In genomic region chr12:26783800-26784199, GRCm38 (mm10) we compare ENCODE assay signal across 24 mouse cellular contexts.
DNase-seq lines count a peak whose midpoint lies in the region; ATAC-seq lines count a peak whose summit lies in the region.
"Had no signal": no experiment of that assay in that cellular context is flagged by ENCODE, and none has a peak within 500 bp of the region (broad histone marks: within the 10 kb centered on the region; RNA-seq: fewer than 3 reads in every experiment).

No protein-coding gene starts in this region.

- H3K4me1 ChIP-seq in forebrain, embryonic 13.5 days: peaks cover 7% of the 10 kb centered on the region
- H3K4me1 ChIP-seq in forebrain, embryonic 10.5 days: peaks cover 7% of the 10 kb centered on the region; the same call in 1 of the 2 replicates
- H3K4me1 ChIP-seq: heart, embryonic 12.5 days had no signal

- H3K27me3 ChIP-seq in forebrain, embryonic 13.5 days: no peaks in the 10 kb centered on the region
- H3K27me3 ChIP-seq in forebrain, embryonic 10.5 days (ENCODE audit: poor library complexity, severe bottlenecking): no peaks in the 10 kb centered on the region
- H3K27me3 ChIP-seq: heart, embryonic 12.5 days; heart, embryonic 15.5 days had no signal

- no peak for DNase-seq in forebrain, embryonic 10.5 days (ENCODE audit: extremely low spot score, low spot score)
- peak; percentile 1 for DNase-seq in heart, adult 11 months
- DNase-seq in heart, postnatal 4 days: no peak
- DNase-seq in layer of hippocampus, adult 8-10 months (ENCODE audit: low spot score in 2 of 2): peak; percentile 12 to 14
- no peak for DNase-seq in layer of hippocampus, postnatal 10 days (ENCODE audit: low spot score in 2 of 2)
- peak; percentile 29 for DNase-seq in layer of hippocampus, adult 9-11 months
- no peak for DNase-seq in liver
- DNase-seq: adrenal gland, adult 8-10 months; adrenal gland, postnatal 25 days; cerebellum, adult 11-12 months; cerebellum, adult 8-10 months; gastrocnemius, postnatal 25 days; heart, adult 2 months; heart, postnatal 10 days; heart, postnatal 36 days; kidney, adult 18-20 months had no signal

- no peaks in the 10 kb centered on the region for H3K9me3 ChIP-seq in forebrain, embryonic 13.5 days (replicated peaks)
- H3K9me3 ChIP-seq in forebrain, embryonic 10.5 days: no peaks in the 10 kb centered on the region
- H3K9me3 ChIP-seq: heart, embryonic 12.5 days; heart, embryonic 15.5 days had no signal

- H3K9ac ChIP-seq in forebrain, embryonic 13.5 days: no peak overlapping the region
- H3K9ac ChIP-seq: heart, embryonic 12.5 days; heart, embryonic 15.5 days; hindbrain, embryonic 14.5 days had no signal

- no peak overlapping the region for H3K27ac ChIP-seq in forebrain, embryonic 13.5 days
- no peak overlapping the region for H3K27ac ChIP-seq in forebrain, embryonic 10.5 days
- H3K27ac ChIP-seq: heart, adult 2 months; heart, embryonic 15.5 days; hindbrain, embryonic 14.5 days; hindbrain, postnatal 0 days had no signal

- 59% methylated on average over 3 of the region's 3 CpGs for WGBS in forebrain, embryonic 13.5 days
- WGBS in forebrain, embryonic 10.5 days: 89% methylated on average over 3 of the region's 3 CpGs

- ATAC-seq in forebrain, embryonic 13.5 days: peak; percentile 63; the same call in 1 of the 2 replicates
- ATAC-seq: activated CD4-positive, CD25-positive, alpha-beta regulatory T cell, adult 4 months; hindbrain, postnatal 0 days; inflammation-experienced regulatory T-cells, adult 6 months; intestine, embryonic 16.5 days had no signal

- H3K36me3 ChIP-seq in forebrain, embryonic 13.5 days (ENCODE audit: poor library complexity, severe bottlenecking): no peaks in the 10 kb centered on the region
- no peaks in the 10 kb centered on the region for H3K36me3 ChIP-seq in forebrain, embryonic 10.5 days (replicated peaks)
- H3K36me3 ChIP-seq: heart, embryonic 12.5 days; heart, embryonic 15.5 days had no signal

- no peak overlapping the region for H3K4me2 ChIP-seq in forebrain, embryonic 13.5 days
- H3K4me2 ChIP-seq: heart, embryonic 12.5 days; heart, embryonic 15.5 days; hindbrain, embryonic 14.5 days had no signal

- no peak overlapping the region for H3K4me3 ChIP-seq in forebrain, embryonic 13.5 days
- H3K4me3 ChIP-seq in forebrain, embryonic 10.5 days: no peak overlapping the region
- H3K4me3 ChIP-seq: heart, adult 2 months; heart, embryonic 12.5 days; heart, embryonic 15.5 days had no signal

Comparison
In these comparisons a context has a peak if more than half of its experiments do, and no peak if none do; other contexts are left out.
1. DNase-seq: peak in heart, adult 11 months (single experiment), layer of hippocampus, adult 8-10 months (2 of 2) and layer of hippocampus, adult 9-11 months (single experiment); none in forebrain, embryonic 10.5 days (single experiment), heart, postnatal 4 days (single experiment), layer of hippocampus, postnatal 10 days (0 of 2) and liver (single experiment).